Mouse (Mus musculus) embryonic fibroblast, embryonic 13.5 days (primary cell): ENCODE data around the gene Upk2. TPM values are rescaled to one million over a fixed set of nuclear protein-coding genes. Genes with fewer than 3 reads are reported as not detected.
"Not testable (repeated sequence)": the region's sequence is repeated elsewhere in the genome, so short reads cannot be mapped to it uniquely, and the experiment has no call there.

Experiments
- H3K27ac ChIP-seq: 2 replicates; pipeline ENCODE4 v1.5.1; 2012; ENCODE audit warnings: low read length, control low read depth, inconsistent platforms; ENCODE audit not compliant: insufficient read depth
- H3K4me1 ChIP-seq: 2 replicates; pipeline ENCODE4 v1.6.1; 2011; ENCODE audit warnings: low read length; ENCODE audit not compliant: control insufficient read depth, insufficient read depth
- H3K4me3 ChIP-seq: 2 replicates; pipeline ENCODE4 v1.5.1; 2011; ENCODE audit warnings: mild to moderate bottlenecking, control low read depth, low read length; ENCODE audit not compliant: insufficient read depth
- CTCF ChIP-seq: IDR thresholded peaks from 2 replicates; pipeline ENCODE4 v1.5.1; 2011; ENCODE audit warnings: mild to moderate bottlenecking, control low read depth, low read length, moderate library complexity, borderline replicate concordance; ENCODE audit not compliant: insufficient read depth
- POLR2A ChIP-seq: IDR thresholded peaks from 2 replicates; pipeline ENCODE4 v1.6.1; 2011; ENCODE audit warnings: low read depth, mild to moderate bottlenecking, control low read depth, low read length, moderate library complexity
- polyA plus RNA-seq: library from polyadenylated mRNA; stranded (reverse); fragments of >200 nt; gene quantifications from 2 replicates; pipeline ENCODE4 v1.2.4, GENCODE M21; 2011; ENCODE audit warnings: low read depth; ENCODE audit not compliant: missing spikeins, insufficient read length

The Upk2 gene
- polyA plus RNA-seq, 1 experiment = not detected

DNA sequence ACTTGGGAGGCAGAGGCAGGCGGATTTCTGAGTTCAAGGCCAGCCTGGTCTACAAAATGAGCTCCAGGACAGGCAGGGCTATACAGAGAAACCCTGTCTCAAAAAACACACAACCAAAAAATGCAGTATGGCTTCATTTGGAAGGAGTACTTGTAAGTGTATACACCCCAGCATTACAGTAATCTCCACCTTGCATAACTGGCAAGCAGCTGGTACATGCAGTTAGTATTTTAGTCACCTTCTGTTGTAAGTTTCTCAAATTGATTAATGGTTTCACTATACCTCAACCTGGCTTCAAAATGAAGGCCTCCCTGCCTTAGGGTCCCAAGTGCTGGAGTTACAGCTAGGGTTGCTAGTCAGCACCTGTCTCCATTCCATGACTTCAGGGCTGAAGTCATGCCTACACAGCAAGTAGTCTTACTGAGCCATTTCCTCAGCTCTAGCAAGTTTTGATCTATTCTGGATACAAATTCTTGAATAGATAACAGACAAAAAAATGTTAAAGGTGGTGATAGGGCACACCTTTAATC lies 43.1 kb downstream of the Upk2 start:
- no peak overlapping the region for H3K27ac ChIP-seq
- TF ChIP-seq CTCF = no peak
- no peak for TF ChIP-seq POLR2A

DNA sequence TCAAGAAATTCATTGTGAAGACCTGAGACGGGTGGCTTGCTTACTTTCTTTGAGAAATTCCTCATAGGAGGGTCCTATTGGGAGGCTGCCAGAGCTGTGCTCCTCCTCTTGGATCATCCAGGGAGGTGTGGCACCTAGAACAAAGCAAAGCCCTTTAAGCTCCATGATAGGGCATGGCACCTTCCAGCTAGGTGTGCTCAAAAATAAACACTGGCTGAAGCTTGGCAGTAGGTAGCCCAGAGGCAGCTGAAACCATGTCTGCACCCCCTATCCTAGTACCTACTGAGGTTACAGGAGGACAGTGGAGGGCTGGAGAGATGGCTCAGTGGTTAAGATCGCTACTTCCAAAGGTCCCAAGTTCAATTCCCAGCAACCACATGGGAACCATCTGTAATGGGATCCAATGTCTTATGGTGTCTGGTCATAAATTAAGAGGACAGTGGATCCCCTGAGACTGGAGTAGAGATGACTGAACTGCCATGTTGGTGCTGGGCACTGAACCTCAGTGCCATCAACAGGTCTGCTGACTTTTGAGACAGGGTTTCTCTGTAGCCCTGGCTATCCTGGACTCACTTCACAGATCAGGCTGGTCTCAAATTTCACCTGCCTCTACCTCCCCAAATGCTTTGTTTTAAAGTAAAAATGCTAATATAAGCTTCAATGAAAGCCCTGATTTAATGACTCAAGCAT lies 44.0 kb downstream of the Upk2 start:
- no peaks in the 10 kb centered on the region for H3K4me1 ChIP-seq
- H3K4me3 ChIP-seq = no peak overlapping the region
- no peak overlapping the region for H3K27ac ChIP-seq
- TF ChIP-seq CTCF = no peak
- no peak for TF ChIP-seq POLR2A

More for the DNA sequence above, 43.1 kb downstream of the Upk2 start:
- Histone ChIP-seq H3K4me3 (no peak overlapping the region), H3K4me1 (no peaks in the 10 kb centered on the region)

DNA sequence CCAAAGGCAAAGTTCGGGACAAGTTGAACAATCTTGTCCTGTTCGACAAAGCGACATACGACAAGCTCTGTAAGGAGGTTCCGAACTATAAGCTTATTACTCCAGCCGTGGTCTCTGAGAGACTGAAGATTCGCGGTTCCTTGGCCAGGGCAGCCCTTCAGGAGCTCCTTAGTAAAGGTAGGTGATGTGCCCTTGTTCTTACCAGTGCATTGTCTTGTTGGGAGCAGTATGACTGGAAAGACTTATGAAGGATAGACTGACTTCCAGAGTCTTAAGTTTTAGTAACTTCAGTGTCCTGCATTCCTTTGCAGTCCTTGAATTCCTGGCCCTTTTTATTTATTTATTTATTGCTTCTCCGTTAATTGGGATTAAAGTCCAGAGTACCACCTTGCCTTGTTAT lies 46.1 kb downstream of the Upk2 start:
- not testable (repeated sequence) for H3K4me1 ChIP-seq, H3K27ac ChIP-seq
- peak overlapping the region; percentile 96 for H3K4me3 ChIP-seq

DNA sequence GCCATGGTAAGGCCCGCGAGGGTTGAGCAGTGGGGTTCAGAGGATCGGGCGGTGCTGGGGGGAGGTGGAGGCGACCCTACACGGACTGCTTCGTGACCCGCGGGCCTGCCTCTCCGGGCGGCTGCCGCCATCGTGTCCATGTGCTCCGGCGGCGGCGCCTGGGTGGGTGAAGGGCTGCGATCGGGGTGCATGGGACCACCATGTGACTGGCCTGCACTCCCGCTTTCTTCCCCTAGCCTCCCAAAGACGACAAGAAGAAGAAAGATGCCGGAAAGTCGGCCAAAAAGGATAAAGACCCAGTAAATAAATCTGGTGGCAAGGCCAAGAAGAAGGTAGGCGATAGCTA lies 47.1 kb downstream of the Upk2 start:
- Histone ChIP-seq H3K27ac (peak overlapping the region; percentile 41), H3K4me1 (no peaks in the 10 kb centered on the region), H3K4me3 (peak overlapping the region; percentile 96)
- TF ChIP-seq POLR2A = no peak; the same call in 1 of the 2 replicates
- no peak for TF ChIP-seq CTCF

DNA sequence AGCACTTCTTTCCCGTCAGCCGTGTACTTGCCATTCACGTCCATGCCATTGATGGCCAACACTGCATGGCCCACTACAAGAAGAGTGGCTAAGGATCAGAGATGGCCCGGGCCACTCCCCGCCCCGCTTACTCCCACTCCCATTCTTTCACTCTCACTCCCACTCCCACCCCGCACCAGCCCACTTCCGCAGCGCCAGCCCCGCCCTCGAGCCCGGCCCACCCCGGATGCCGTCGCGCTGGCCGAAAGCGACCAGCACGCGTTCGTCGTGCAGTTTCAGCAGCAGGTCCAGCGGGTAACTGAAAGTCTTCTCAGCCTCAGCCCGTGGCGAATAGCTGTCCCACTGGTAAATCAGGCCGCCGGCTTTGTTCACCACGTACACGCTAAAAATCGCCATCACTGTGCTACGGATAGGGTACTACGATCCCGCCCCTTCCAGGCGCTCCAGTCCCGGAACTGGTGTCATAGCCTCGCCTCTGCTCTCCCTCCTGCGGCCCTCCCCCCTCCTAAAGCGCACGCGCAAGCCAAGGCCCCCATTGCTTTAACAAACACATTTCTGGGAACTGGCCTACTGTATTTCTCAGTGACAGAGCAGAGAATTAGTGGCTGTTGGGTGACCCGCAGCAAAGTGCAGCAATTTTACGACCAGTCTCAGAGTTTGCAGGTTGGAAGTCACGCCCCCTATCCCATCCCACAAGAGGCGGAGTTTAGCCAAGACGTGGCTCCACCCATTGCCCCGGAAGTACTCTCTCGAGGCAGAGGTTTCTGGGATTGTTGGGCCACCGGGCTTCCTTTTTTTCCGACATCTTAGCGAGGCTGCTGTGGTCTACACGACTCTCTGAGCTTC lies 47.6 kb downstream of the Upk2 start, which contains the start of the genes Rps25 and Trappc4:
TSS of gene Rps25 (plus strand) at position 234 of the 846 bp plus-strand sequence.
TSS of gene Trappc4 (minus strand) at position 695 of the 846 bp plus-strand sequence.
- peak within 1 kb of the TSS; percentile 96 for H3K4me3 ChIP-seq
- no peaks in the 10 kb centered on the region for H3K4me1 ChIP-seq
- TF ChIP-seq CTCF (no peak), POLR2A (peak; percentile 86)
- peak within 1 kb of the TSS; percentile 96 for H3K27ac ChIP-seq

DNA sequence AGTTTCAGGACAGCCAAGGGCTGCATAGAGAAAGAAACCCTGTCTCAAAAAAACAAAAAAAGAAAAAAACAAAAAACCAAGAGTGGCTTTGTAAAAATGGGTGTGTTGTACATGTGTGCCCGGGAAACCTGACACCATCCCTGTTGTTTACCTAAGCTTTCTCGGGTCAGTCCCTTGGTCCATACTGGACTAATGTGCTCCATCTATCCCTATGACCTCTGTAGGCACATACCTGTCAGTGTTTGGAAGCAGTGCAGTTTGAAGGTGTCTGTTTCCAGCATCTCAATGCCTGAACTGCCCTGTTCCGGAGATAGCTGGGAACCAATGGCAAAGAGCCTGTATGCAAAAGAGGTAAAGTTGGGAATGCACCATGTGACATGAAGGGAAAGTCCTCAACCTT lies 49.8 kb downstream of the Upk2 start:
- H3K4me3 ChIP-seq = no peak overlapping the region
- no peak for TF ChIP-seq POLR2A
- TF ChIP-seq CTCF = no peak
- no peak overlapping the region for H3K27ac ChIP-seq
- H3K4me1 ChIP-seq = no peaks in the 10 kb centered on the region

Other genes with a start within 250 kb of the Upk2 start
- gene Cbl, start 220.9 kb downstream of the Upk2 start, polyA plus RNA-seq = 44.1 and 47.7 TPM in 2 replicates
- gene Ccdc153, start 214.3 kb downstream of the Upk2 start, polyA plus RNA-seq = not detected in 2 replicates
- not detected in 2 replicates for gene Pdzd3, start 203.5 kb downstream of the Upk2 start, polyA plus RNA-seq
- gene Nlrx1, start 186.4 kb downstream of the Upk2 start, polyA plus RNA-seq = 5.9 and 6.6 TPM in 2 replicates
- 1.0 and 1.6 TPM in 2 replicates for gene Abcg4, start 166.4 kb downstream of the Upk2 start, polyA plus RNA-seq
- 13.4 and 16.4 TPM in 2 replicates for gene Hinfp, start 149.3 kb downstream of the Upk2 start, polyA plus RNA-seq
- gene C2cd2l, start 134.7 kb downstream of the Upk2 start, polyA plus RNA-seq = 9.4 and 10.5 TPM in 2 replicates
- 39.7 and 54.7 TPM in 2 replicates for gene Dpagt1, start 129.0 kb downstream of the Upk2 start, polyA plus RNA-seq
- 50.9 and 74.7 TPM in 2 replicates for gene H2afx, start 120.3 kb downstream of the Upk2 start, polyA plus RNA-seq
- gene Hmbs, start 110.7 kb downstream of the Upk2 start, polyA plus RNA-seq = 46.8 and 51.9 TPM in 2 replicates
- gene Vps11, start 93.3 kb downstream of the Upk2 start, polyA plus RNA-seq = 33.8 and 35.4 TPM in 2 replicates
- gene Hyou1, start 75.5 kb downstream of the Upk2 start, polyA plus RNA-seq = 88.7 and 101 TPM in 2 replicates
- 7.0 and 7.7 TPM in 2 replicates for gene Slc37a4, start 58.1 kb downstream of the Upk2 start, polyA plus RNA-seq
- 2,978 and 3,912 TPM in 2 replicates for gene Rps25, start 47.8 kb downstream of the Upk2 start, polyA plus RNA-seq
- gene Trappc4, start 47.4 kb downstream of the Upk2 start, polyA plus RNA-seq = 104 and 112 TPM in 2 replicates
- 10.2 and 13.4 TPM in 2 replicates for gene Ccdc84, start 36.4 kb downstream of the Upk2 start, polyA plus RNA-seq
- gene Foxr1, start 13.8 kb downstream of the Upk2 start, polyA plus RNA-seq = not detected in 2 replicates
- gene Bcl9l, start 27.8 kb upstream of the Upk2 start, polyA plus RNA-seq = 56.0 and 61.6 TPM in 2 replicates
- not detected in 2 replicates for gene Cxcr5, start 106.9 kb upstream of the Upk2 start, polyA plus RNA-seq
- gene Ddx6, start 149.9 kb upstream of the Upk2 start, polyA plus RNA-seq = 164 TPM in 2 replicates
- not detected in 2 replicates for gene Treh, start 218.3 kb upstream of the Upk2 start, polyA plus RNA-seq